Mouse (Mus musculus) erythroid progenitor cell, adult 5-6 weeks (primary cell): ENCODE results near the gene Mdc1. TPM values are rescaled to one million over a fixed set of nuclear protein-coding genes. Genes with fewer than 3 reads are reported as not detected.

Experiments
- ATAC-seq: replicated peaks from 2 replicates; pipeline ENCODE4 v1.8.0; 2016; ENCODE audit warnings: moderate number of reproducible peaks, mild to moderate bottlenecking, moderate TSS enrichment, inconsistent platforms; ENCODE audit not compliant: poor library complexity, low FRiP score, severe bottlenecking
- total RNA-seq, 2 experiments: library from RNA; stranded (forward) in 1 of 2; stranded (reverse) in 1 of 2; fragments of 150-400 nt in 1 of 2; fragments of 186-747, 209-891 nt in 1 of 2; gene quantifications; 2 replicates each; pipeline versions ENCODE4 v1.2.3 to v1.2.4; 2015 to 2017; ENCODE audit warnings: low replicate concordance in 2 of 2

The Mdc1 gene
- total RNA-seq (2015; ENCODE audit: low replicate concordance) (117 and 147 TPM in 2 replicates), total RNA-seq (2017; ENCODE audit: low replicate concordance) (31.0 and 57.1 TPM in 2 replicates)

DNA sequence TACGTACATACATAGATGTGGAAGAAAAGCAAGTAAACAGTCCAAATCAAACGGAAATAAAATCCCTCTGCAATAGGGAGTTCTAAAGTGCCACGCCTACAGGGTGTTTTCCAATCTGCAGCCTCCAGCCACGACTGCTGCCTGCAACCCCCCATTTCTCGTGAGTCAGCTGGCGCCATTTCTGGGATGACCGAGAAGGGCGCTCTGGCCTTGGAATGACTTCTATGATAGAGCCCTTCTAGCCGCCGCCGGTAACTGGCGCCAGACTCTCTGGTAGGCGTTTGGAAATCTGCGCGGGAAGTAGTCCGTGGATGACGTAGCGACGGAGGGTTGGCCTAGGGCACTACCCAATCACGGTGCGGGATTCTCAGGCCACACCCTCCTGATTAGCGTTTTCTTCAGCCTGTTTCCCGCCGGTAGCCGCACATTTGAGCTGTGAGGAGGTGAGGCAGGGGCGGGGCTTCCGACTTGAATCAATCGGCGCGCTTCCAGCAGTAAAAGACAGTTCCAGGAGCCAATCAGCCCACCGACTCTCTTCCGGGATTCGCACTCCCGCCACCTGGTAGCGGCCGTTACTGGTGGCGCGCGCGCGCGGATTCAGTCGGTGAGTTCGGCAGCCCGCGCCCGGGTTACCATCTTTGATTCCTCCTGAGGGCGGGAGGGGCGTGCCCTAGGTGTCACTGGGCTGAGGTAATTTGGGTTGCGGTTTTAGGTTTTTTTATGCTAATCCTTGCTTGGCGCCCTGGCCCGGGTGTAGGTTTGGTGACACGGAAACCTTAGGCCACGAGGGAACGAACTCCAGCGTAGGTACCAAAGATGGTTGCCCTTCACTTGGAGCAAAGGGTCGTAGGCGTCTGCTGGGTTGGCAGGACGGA, at the start of gene Mdc1:
Gene Mdc1 (plus strand): TSS at position 440 of the 875 bp plus-strand sequence.
- ATAC-seq = peak; percentile 80

- ATAC-seq = no peak
These were observed 48.5 kb upstream of the Mdc1 start for GRCm38 (mm10) chr17:35792837-35793236.

- ATAC-seq = no peak
These were observed 46.2 kb upstream of the Mdc1 start for GRCm38 (mm10) chr17:35795099-35795498.

DNA sequence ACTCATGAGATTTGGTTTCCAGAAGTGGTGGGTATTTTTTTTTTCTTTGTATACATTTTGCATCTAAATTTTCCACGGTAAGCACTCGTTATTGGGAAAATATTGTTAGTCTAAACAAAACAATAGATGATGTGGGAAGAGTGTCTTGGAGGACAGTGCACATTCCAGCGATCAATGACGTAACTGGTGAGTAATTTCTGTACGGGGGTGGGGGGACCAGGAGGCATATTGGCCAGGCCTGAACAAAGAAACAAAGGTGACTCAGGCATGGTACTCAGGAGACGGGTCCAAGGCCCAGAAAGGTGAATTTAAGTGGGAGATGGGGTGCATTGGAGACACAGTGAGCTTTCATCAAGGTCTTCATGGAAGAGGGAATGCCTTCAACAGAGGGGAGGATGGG, 45.7 kb upstream of the Mdc1 start:
- ATAC-seq = no peak

- ATAC-seq = peak; percentile 43; the same call in 1 of the 2 replicates
These were observed 44.5 kb upstream of the Mdc1 start for GRCm38 (mm10) chr17:35796835-35797234.

GRCm38 (mm10) chr17:35800905-35801304, 40.4 kb upstream of the Mdc1 start:
- no peak for ATAC-seq

GRCm38 (mm10) chr17:35803020-35803419, 38.3 kb upstream of the Mdc1 start:
- no peak for ATAC-seq

DNA sequence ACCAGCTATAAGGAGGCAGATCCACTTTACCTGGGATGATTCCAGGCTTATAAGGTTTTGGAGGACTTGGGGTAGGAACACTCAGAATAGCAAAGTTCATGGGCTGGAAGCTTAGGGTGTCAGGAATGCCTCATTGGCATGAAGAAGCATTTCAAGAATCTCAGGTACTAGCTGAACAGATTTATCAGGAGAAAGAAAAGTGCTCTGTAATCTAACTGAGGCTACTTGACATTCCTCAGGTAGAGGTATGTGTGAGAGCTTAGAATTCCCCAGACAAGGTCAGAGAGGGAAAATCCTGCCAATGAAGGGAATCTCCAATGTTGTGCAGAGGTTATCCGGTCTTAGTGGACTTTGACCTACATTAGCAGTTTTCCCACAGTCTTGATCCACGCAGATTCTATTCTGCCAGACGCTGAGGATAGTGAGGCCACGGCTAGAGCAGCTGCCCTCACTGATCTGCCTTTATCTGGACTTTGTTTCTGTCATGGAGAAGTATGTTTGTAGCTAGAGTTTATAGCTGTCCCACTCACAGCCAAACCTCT, 37.4 kb upstream of the Mdc1 start:
- ATAC-seq = no peak

- ATAC-seq = no peak
These were observed 33.2 kb upstream of the Mdc1 start for GRCm38 (mm10) chr17:35808073-35808472.

DNA sequence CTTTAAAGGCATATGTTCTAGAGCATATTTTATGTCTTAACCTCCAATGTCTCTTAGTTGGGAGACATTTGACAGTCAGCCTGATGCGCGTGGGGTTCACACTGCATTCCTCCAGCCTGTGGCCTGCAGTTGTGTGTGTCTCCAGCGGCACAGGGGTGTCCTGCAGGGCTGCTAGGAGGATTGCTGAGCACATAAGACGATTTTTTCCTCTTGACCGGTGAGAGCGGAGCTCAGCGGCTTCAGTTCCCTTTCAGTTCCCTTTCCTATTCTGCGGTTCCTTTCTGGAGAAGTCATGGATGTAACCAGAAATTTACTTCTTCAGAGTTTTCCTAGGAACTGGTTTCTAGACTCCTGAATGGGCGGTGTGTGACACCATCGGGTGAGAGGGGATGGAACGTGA, 31.9 kb upstream of the Mdc1 start:
- ATAC-seq = no peak

- ATAC-seq = no peak
These were observed 30.2 kb upstream of the Mdc1 start for GRCm38 (mm10) chr17:35810900-35811648.

GRCm38 (mm10) chr17:35812307-35812706, 29.0 kb upstream of the Mdc1 start:
- ATAC-seq = no peak

DNA sequence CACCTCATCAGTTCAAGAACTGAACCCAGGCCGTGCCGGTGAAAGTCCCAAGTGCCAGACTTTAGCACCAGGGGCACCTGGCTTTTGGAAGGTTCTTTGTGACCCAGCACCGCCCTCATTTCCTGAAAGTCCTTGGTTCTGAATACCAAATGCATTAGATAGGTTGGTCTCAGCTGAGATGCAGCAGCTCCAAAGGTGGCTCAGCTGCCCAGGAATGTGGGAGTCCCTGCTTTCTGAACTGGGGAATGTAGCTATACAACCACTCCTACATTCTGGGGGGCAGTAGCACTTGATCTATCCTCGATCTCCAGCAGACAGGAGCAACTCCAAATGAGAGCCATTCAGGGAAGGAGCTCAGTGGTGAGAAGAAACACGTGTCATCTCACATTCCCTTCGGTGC, 28.6 kb upstream of the Mdc1 start:
- no peak for ATAC-seq

DNA sequence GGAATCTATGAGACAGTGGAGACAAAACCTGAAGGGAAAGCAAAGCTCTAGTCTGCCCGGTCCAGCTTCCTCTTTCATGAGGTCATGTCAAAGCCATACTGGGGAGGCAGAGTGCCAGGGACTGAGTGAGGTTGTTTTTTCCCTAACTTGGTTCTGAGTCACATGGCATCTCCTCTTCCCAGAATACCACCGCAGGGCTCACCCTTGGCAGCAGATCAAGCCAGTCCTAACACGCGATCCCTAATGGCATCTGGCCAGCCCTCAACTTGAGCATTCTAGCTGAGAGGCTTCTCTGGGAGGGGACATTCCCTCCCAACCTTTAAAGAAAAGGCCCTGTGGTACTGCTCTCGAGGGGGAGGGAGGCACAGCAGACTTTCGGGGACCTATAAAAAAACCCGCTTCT, 28.1 kb upstream of the Mdc1 start:
- no peak for ATAC-seq

DNA sequence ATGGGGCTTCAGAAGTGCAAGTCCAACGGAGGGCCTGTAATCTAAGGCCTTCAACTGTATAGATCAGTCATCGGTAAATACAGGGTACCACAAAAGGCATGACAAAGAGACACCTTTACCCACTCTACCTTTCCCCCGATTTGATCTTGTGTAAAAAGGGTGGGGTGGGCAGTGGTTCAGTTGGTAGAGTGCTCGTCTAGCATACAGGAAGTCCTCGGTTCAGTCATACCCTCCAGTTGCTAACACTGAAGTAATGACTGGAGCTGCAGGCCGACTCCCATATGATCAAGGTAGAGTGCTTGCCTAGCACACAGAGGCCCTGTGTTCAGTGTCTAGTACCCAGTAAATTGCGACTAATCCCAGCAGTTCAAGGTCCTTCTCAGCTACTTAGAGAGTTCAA, 27.7 kb upstream of the Mdc1 start:
- 0 out of 2 replicates have a peak, but pooled peaks have one; percentile 20 for ATAC-seq

DNA sequence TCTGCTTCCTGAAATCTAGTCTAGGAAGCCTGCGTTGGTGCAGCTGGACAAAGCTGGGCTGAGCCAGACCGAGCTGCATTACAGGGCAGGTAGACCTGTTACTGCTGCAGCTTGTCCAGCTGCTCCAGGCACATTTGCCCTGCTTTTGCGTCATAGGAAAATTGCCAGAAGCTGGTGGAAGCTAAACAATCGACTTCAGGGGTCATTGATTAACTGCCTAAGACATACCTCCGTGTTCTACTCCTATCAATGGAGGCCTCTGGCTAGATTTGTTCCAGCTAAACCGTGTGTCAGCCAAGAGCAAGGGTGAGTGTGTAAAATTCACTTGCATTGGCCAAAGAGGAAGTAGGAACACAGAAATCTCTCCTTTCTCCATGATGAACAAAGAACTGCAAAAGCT, 26.6 kb upstream of the Mdc1 start:
- no peak for ATAC-seq

GRCm38 (mm10) chr17:35815836-35816235, 25.5 kb upstream of the Mdc1 start:
- no peak for ATAC-seq

DNA sequence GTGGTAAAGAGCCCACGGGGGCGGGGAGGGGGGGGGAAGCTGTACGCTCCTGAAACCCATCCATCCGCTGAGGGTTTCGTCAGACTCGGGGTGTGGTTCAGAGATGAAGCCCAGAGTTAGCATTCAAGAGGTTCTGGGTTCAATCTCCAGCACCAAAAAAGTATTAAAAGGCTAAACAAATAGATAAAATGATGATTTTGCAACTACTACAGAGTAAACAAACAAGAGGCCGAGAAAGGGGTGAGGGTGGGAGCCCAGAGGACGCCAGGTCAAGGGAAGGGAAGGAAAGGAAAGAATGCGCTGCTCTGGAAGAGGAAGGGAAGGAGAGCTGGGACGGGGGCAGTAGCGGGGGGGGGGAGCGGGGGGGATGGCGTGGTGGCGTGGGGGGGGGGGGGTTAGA, 24.6 kb upstream of the Mdc1 start:
- ATAC-seq = no peak

DNA sequence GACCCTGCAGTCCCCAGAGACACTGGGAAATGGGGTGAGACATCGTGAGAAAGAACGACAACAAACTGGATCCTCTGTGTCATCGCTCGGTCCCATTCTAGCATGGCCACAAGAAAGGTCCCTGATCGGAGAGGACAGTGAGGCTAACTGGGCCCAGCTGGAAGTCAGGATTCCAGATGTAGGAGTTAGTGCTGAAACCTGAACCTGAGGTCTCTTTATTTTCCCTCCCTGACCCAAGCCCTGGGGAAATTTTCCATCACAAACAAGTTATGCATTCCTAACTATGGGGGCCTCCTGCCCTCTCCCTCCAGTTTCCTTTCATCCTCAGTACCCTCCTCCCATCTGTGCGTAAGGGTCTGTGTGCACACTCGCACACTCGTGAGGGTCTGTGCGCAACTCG, 24.1 kb upstream of the Mdc1 start:
- ATAC-seq = no peak

GRCm38 (mm10) chr17:35820111-35820510, 21.2 kb upstream of the Mdc1 start:
- ATAC-seq = no peak
